ENCODE assay signal across 8 mouse cellular contexts in genomic region chr12:80112071-80112660, GRCm38 (mm10). TPM values are rescaled to one million over a fixed set of nuclear protein-coding genes. Genes with fewer than 3 reads are reported as not detected.
A peak's percentile ranks its signal among the peaks of the same experiment; 100 is the strongest.
DNase-seq lines count a peak whose midpoint lies in the region; ATAC-seq lines count a peak whose summit lies in the region.

No protein-coding gene starts in this region.

- peaks cover 32% of the 10 kb centered on the region for H3K36me3 ChIP-seq in heart, embryonic 10.5 days
- peaks cover 29% of the 10 kb centered on the region for H3K36me3 ChIP-seq in limb, embryonic 12.5 days
- H3K36me3 ChIP-seq in neural tube, embryonic 14.5 days (ENCODE audit: control insufficient read depth, insufficient read depth, low read length), result no peaks in the 10 kb centered on the region

- peak overlapping the region; percentile 94 for H3K4me2 ChIP-seq in limb, embryonic 12.5 days
- H3K4me2 ChIP-seq in neural tube, embryonic 14.5 days (ENCODE audit: low read depth, low read length), result no peak overlapping the region; the same call in 1 of the 2 replicates

- peak overlapping the region; percentile 99 for H3K27ac ChIP-seq in heart, embryonic 10.5 days
- peak overlapping the region; percentile 97 for H3K27ac ChIP-seq in limb, embryonic 12.5 days
- peak overlapping the region; percentile 80 for H3K27ac ChIP-seq in neural tube, embryonic 14.5 days (ENCODE audit: low read depth, low read length)

- peak; percentile 39 for DNase-seq in gastrocnemius, postnatal 10 days
- DNase-seq in gastrocnemius, adult 18-20 months (ENCODE audit: low spot score), result no peak
- peak; percentile 31 for DNase-seq in R1 (ENCODE audit: low read depth, low spot score)
- no peak for DNase-seq in heart, embryonic 10.5 days (ENCODE audit: low spot score)
- no peak for DNase-seq in cerebellum, adult 9-10 months

- H3K4me3 ChIP-seq in heart, embryonic 10.5 days, result peak overlapping the region; percentile 82
- H3K4me3 ChIP-seq in limb, embryonic 12.5 days (replicated peaks), result peak overlapping the region; percentile 84
- peak overlapping the region; percentile 53 for H3K4me3 ChIP-seq in neural tube, embryonic 14.5 days (ENCODE audit: low read depth, low read length)

- no peak for ATAC-seq in limb, embryonic 12.5 days (ENCODE audit: insufficient number of reproducible peaks, insufficient read depth, low FRiP score, low TSS enrichment, low read depth)
- no peak for ATAC-seq in neural tube, embryonic 14.5 days (ENCODE audit: low read depth)
- ATAC-seq in granulocyte monocyte progenitor cell, adult 5-6 weeks (replicated peaks; ENCODE audit: poor library complexity, severe bottlenecking), result no peak

- peak overlapping the region; percentile 99 for H3K9ac ChIP-seq in limb, embryonic 12.5 days (replicated peaks)
- peak overlapping the region; percentile 77 for H3K9ac ChIP-seq in neural tube, embryonic 14.5 days (replicated peaks; ENCODE audit: low read depth, low read length)

- peaks cover 39% of the 10 kb centered on the region for H3K4me1 ChIP-seq in heart, embryonic 10.5 days
- H3K4me1 ChIP-seq in limb, embryonic 12.5 days (replicated peaks), result peaks cover 34% of the 10 kb centered on the region
- H3K4me1 ChIP-seq in neural tube, embryonic 14.5 days (ENCODE audit: control insufficient read depth, insufficient read depth, low read length), result peaks cover 13% of the 10 kb centered on the region; the same call in 1 of the 2 replicates

- H3K27me3 ChIP-seq in heart, embryonic 10.5 days (ENCODE audit: insufficient read depth, poor library complexity, severe bottlenecking), result no peaks in the 10 kb centered on the region
- H3K27me3 ChIP-seq in limb, embryonic 12.5 days, result no peaks in the 10 kb centered on the region
- H3K27me3 ChIP-seq in neural tube, embryonic 14.5 days (ENCODE audit: control insufficient read depth, insufficient read depth, low read length), result peaks cover 5% of the 10 kb centered on the region

- under 1% methylated on average over 26 of the region's 26 CpGs for WGBS in heart, embryonic 10.5 days
- under 1% methylated on average over 26 of the region's 26 CpGs for WGBS in limb, embryonic 12.5 days
- under 1% methylated on average over 26 of the region's 26 CpGs for WGBS in neural tube, embryonic 14.5 days

- no peaks in the 10 kb centered on the region for H3K9me3 ChIP-seq in heart, embryonic 10.5 days
- H3K9me3 ChIP-seq in limb, embryonic 12.5 days, result no peaks in the 10 kb centered on the region
- H3K9me3 ChIP-seq in neural tube, embryonic 14.5 days (ENCODE audit: control insufficient read depth, low read length), result no peaks in the 10 kb centered on the region

RNA-seq across cellular contexts. Expression of gene Zfp36l1, which starts 0.6 kb away (rescaled TPM):
- total RNA-seq in gastrocnemius, postnatal 10 days (2021), result 10 to 100 TPM; 80.4 to 90.5 TPM
- 10 to 100 TPM; 20.1 to 34.4 TPM for total RNA-seq in gastrocnemius, adult 18-20 months (2021)
- polyA plus RNA-seq in heart, embryonic 10.5 days (2016; fragmentation: Nextera tagmentation; extraction: Ambion mirVana), result 90.2 and 114 TPM in 2 replicates
- polyA plus RNA-seq in limb, embryonic 12.5 days (2016; fragmentation: Nextera tagmentation; extraction: Ambion mirVana), result 80.7 and 89.8 TPM in 2 replicates
- 26.6 and 41.0 TPM in 2 replicates for polyA plus RNA-seq in neural tube, embryonic 14.5 days (2014; fragmentation: Nextera tagmentation; extraction: Ambion mirVana)
- total RNA-seq in granulocyte monocyte progenitor cell, adult 5-6 weeks (2014; fragmentation: Nextera tagmentation), result 1.9 and 8.5 TPM in 2 replicates
- total RNA-seq in granulocyte monocyte progenitor cell, adult 5-6 weeks (2017), result 0.36 and 0.56 TPM in 2 replicates

Comparison
In these comparisons a context has a peak if more than half of its experiments do, and no peak if none do; other contexts are left out.
1. DNase-seq: peak in gastrocnemius, postnatal 10 days (single experiment) and R1 (single experiment); none in gastrocnemius, adult 18-20 months (single experiment), heart, embryonic 10.5 days (single experiment) and cerebellum, adult 9-10 months (single experiment).
2. Peak in every context shown above with its lines, with median percentiles within 50 percentile points of each other: H3K27ac ChIP-seq and H3K4me3 ChIP-seq.